Mouse (Mus musculus) myocyte (in vitro differentiated cells): Measurements from ENCODE around the gene Hagh. TPM values are rescaled to one million over a fixed set of nuclear protein-coding genes. Genes with fewer than 3 reads are reported as not detected.

Experiments
- H3K27me3 ChIP-seq: one replicate; pipeline ENCODE4 v1.6.1; 2011; ENCODE audit not compliant: control insufficient read depth, insufficient read depth, insufficient read length
- H3K36me3 ChIP-seq: one replicate; pipeline ENCODE4 v1.6.1; 2011; ENCODE audit not compliant: control insufficient read depth, insufficient read depth
- H3K4me2 ChIP-seq: one replicate; pipeline ENCODE4 v1.6.1; 2011; ENCODE audit warnings: low read depth, control low read depth
- H3K4me3 ChIP-seq: one replicate; pipeline ENCODE4 v1.5.1; 2011; ENCODE audit warnings: mild to moderate bottlenecking, control low read depth, moderate library complexity
- H3K79me2 ChIP-seq: one replicate; pipeline ENCODE4 v1.6.1; 2011; ENCODE audit not compliant: control insufficient read depth, insufficient read depth
- H3ac ChIP-seq: one replicate; pipeline ENCODE4 v1.6.1; 2011; ENCODE audit not compliant: control insufficient read depth, insufficient read length
- CEBPB ChIP-seq: IDR thresholded peaks from 2 replicates; pipeline ENCODE4 v1.6.1; 2011; ENCODE audit warnings: mild to moderate bottlenecking, moderate library complexity; ENCODE audit not compliant: poor library complexity, insufficient read depth, severe bottlenecking
- E2F4 ChIP-seq: IDR thresholded peaks from one replicate; pipeline ENCODE4 v1.6.1; 2011; ENCODE audit warnings: mild to moderate bottlenecking, control low read depth, moderate library complexity; ENCODE audit not compliant: insufficient read depth
- MAX ChIP-seq: IDR thresholded peaks from one replicate; pipeline ENCODE4 v1.6.1; 2011; ENCODE audit warnings: low read depth, mild to moderate bottlenecking, control low read depth
- MYOD1 ChIP-seq, 3 experiments: IDR thresholded peaks; one replicate each; pipeline ENCODE4 v1.6.1; 2011; ENCODE audit warnings: control low read depth in 2 of 3, low read depth in 2 of 3, mild to moderate bottlenecking in 2 of 3, moderate library complexity in 1 of 3; ENCODE audit not compliant: insufficient read length in 2 of 3, control insufficient read depth in 1 of 3
- MYOG ChIP-seq, 3 experiments: IDR thresholded peaks; one replicate each; pipeline ENCODE4 v1.6.1; 2011; ENCODE audit warnings: control low read depth in 2 of 3, low read depth in 2 of 3, mild to moderate bottlenecking in 2 of 3; ENCODE audit not compliant: insufficient read length in 2 of 3, control insufficient read depth in 1 of 3, insufficient read depth in 1 of 3
- POLR2A ChIP-seq: IDR thresholded peaks from one replicate; pipeline ENCODE4 v1.6.1; 2011; ENCODE audit warnings: low read depth, mild to moderate bottlenecking, control low read depth, moderate library complexity; ENCODE audit not compliant: insufficient read length
- POLR2AphosphoS2 ChIP-seq: IDR thresholded peaks from one replicate; pipeline ENCODE4 v1.6.1; 2011; ENCODE audit warnings: low read depth, control low read depth; ENCODE audit not compliant: insufficient read length
- REST ChIP-seq: IDR thresholded peaks from one replicate; pipeline ENCODE4 v1.6.1; 2011; ENCODE audit warnings: mild to moderate bottlenecking, control low read depth, moderate library complexity; ENCODE audit not compliant: insufficient read depth, insufficient read length
- SRF ChIP-seq: IDR thresholded peaks from one replicate; pipeline ENCODE4 v1.6.1; 2011; ENCODE audit warnings: low read depth; ENCODE audit not compliant: control insufficient read depth, insufficient read length
- TCF12 ChIP-seq: IDR thresholded peaks from one replicate; pipeline ENCODE4 v1.6.1; 2011; ENCODE audit warnings: mild to moderate bottlenecking, control low read depth; ENCODE audit not compliant: poor library complexity, insufficient read depth, severe bottlenecking
- TCF3 ChIP-seq: IDR thresholded peaks from one replicate; pipeline ENCODE4 v1.6.1; 2011; ENCODE audit warnings: low read depth, control low read depth; ENCODE audit not compliant: insufficient read length
- USF1 ChIP-seq: IDR thresholded peaks from one replicate; pipeline ENCODE4 v1.6.1; 2011; ENCODE audit warnings: low read depth, mild to moderate bottlenecking, control low read depth, moderate library complexity
- polyA plus RNA-seq: library from polyadenylated mRNA; unstranded; fragments of >200 nt; fragmentation: generic; extraction: Trizol; gene quantifications from one replicate; pipeline ENCODE4 v1.2.1, GENCODE M21; 2012; ENCODE audit warnings: missing spikeins

The Hagh gene
- polyA plus RNA-seq, 1 experiment: 58.3 TPM

- Histone ChIP-seq H3K4me2 (no peak overlapping the region), H3K4me3 (no peak overlapping the region), H3K79me2 (no peaks in the 10 kb centered on the region), H3K36me3 (no peaks in the 10 kb centered on the region), H3ac (no peak overlapping the region), H3K27me3 (no peaks in the 10 kb centered on the region)
- no peak for TF ChIP-seq REST
- TF ChIP-seq POLR2AphosphoS2: no peak
- no peak for TF ChIP-seq MYOG (IDR thresholded peaks at IDR 0.05; ENCODE audit: control insufficient read depth in 1 of 3, insufficient read depth in 1 of 3, insufficient read length in 2 of 3, low read depth in 2 of 3)
- TF ChIP-seq USF1: no peak
- TF ChIP-seq MYOD1 (IDR thresholded peaks at IDR 0.05; ENCODE audit: control insufficient read depth in 1 of 3, insufficient read length in 2 of 3, low read depth in 2 of 3): no peak
- no peak for TF ChIP-seq TCF3
- no peak for TF ChIP-seq SRF
- no peak for TF ChIP-seq POLR2A
- TF ChIP-seq TCF12: no peak
- TF ChIP-seq E2F4: no peak
- TF ChIP-seq CEBPB: no peak
Observed at GRCm38 (mm10) chr17:24861785-24862184, 21.8 kb downstream of the Hagh start.

DNA sequence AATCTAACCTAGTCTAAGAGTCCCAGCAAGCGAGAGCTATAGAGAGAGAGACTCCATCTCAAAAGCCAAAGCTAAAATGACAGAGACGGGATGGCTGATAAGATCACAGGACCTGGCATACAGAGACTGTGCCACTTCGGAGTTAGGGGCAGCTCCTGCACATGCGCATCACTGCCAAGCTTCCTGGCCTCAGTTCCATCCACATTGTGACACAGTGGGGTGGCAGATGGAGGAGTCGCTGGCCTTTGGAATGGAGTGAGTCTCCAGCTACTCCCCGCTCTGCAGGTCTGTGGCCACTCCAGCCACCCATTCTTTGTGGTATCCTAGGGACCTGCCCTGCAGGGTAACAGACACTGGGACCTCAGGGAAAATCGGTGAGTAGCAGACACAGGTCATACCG, 25.8 kb downstream of the Hagh start, which contains the start of gene Igfals:
Igfals (plus strand) TSS at position 222 of the 400 bp plus-strand sequence.
- TF ChIP-seq MYOG (IDR thresholded peaks at IDR 0.05; ENCODE audit: control insufficient read depth in 1 of 3, insufficient read depth in 1 of 3, insufficient read length in 2 of 3, low read depth in 2 of 3) (no peak), MYOD1 (IDR thresholded peaks at IDR 0.05; ENCODE audit: control insufficient read depth in 1 of 3, insufficient read length in 2 of 3, low read depth in 2 of 3) (no peak), REST (no peak), POLR2AphosphoS2 (no peak)
- Histone ChIP-seq H3K27me3 (no peaks in the 10 kb centered on the region), H3K36me3 (no peaks in the 10 kb centered on the region), H3K4me2 (no peak within 1 kb of the TSS), H3K79me2 (no peaks in the 10 kb centered on the region), H3ac (no peak within 1 kb of the TSS), H3K4me3 (no peak within 1 kb of the TSS)

DNA sequence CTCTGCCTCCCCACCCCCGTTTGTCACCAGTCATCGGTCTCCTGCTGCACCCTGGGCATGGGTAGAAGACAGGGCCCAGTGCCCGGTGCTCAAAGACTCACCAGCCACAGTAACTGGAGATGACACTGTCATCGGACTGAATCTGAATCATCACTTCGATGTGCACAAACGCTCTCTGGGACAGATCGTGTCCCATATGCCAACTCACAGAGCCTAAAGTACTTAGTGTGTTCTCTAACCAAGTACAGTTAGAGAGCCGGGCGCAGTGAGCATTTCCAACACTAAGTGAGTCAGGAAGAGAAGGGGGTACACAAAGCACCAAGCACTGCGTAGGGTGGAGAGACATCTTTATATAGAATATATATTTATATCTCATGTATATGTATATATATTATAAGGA, 28.0 kb downstream of the Hagh start:
- H3ac ChIP-seq: no peak overlapping the region
- H3K4me2 ChIP-seq: no peak overlapping the region
- H3K79me2 ChIP-seq: no peaks in the 10 kb centered on the region
- TF ChIP-seq MYOD1 (IDR thresholded peaks at IDR 0.05; ENCODE audit: control insufficient read depth in 1 of 3, insufficient read length in 2 of 3, low read depth in 2 of 3) (no peak), MYOG (IDR thresholded peaks at IDR 0.05; ENCODE audit: control insufficient read depth in 1 of 3, insufficient read depth in 1 of 3, insufficient read length in 2 of 3, low read depth in 2 of 3) (no peak), CEBPB (no peak), TCF3 (no peak), SRF (no peak), USF1 (no peak), REST (no peak), MAX (no peak), POLR2AphosphoS2 (no peak), E2F4 (no peak), POLR2A (no peak), TCF12 (no peak)
- no peaks in the 10 kb centered on the region for H3K36me3 ChIP-seq
- no peaks in the 10 kb centered on the region for H3K27me3 ChIP-seq
- no peak overlapping the region for H3K4me3 ChIP-seq

DNA sequence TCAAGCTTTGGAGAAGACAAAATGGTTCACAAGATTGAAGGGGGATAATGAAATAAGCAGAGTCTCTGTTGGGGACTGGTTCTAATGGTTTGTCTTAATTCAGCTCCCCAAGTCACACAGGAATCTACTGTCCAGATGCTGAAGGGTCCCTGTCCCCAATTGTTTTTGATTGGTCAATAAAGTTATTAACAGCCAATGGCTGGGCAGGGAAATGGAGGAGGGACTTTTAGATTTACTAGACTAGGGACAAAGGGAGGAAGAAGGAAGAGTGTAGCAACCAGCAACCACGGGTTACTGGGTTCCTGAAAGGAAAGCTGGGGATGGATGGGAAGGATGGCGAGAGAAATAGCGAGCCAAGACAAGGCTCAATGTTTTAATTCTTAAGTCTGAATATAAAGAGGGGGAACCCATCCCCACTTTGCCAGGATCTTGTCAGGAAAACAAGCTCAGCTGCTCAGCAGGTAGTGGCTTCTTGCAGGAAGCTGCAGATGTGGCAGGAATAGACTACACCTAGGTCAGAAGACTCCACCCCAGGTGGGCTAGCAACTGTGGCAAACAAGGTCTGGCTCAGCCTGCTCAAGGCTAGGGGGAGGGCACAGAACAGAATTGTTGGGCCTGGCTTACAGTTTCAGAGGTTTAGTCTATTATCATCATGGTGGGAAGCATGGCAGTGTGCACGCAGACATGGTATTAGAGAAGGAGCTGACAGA, 33.9 kb downstream of the Hagh start:
- Histone ChIP-seq H3K4me3 (no peak overlapping the region), H3ac (no peak overlapping the region), H3K4me2 (no peak overlapping the region), H3K36me3 (no peaks in the 10 kb centered on the region), H3K27me3 (peaks cover 5% of the 10 kb centered on the region), H3K79me2 (no peaks in the 10 kb centered on the region)
- TF ChIP-seq MYOD1 (IDR thresholded peaks at IDR 0.05; ENCODE audit: control insufficient read depth in 1 of 3, insufficient read length in 2 of 3, low read depth in 2 of 3): no peak
- no peak for TF ChIP-seq SRF
- TF ChIP-seq REST: no peak

DNA sequence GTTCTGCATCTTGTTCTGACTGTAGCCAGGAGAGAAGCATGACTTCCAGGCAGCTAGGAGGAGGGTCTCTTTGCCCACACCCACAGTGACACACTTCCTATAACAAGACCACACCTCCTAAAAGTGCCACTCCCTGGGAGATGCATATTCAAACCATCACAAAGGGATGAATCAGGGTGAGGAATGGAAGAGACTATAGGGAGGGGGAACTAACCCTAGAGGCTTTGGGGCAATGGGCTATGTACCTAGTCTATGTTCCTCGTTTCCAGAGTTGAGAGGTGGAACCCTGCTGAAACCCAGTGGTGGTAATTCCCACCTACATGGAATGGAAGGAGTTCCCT, 34.4 kb downstream of the Hagh start:
- no peak for TF ChIP-seq REST
- no peak for TF ChIP-seq MYOG (IDR thresholded peaks at IDR 0.05; ENCODE audit: control insufficient read depth in 1 of 3, insufficient read depth in 1 of 3, insufficient read length in 2 of 3, low read depth in 2 of 3)
- TF ChIP-seq TCF12: no peak
- no peak for TF ChIP-seq MYOD1 (IDR thresholded peaks at IDR 0.05; ENCODE audit: control insufficient read depth in 1 of 3, insufficient read length in 2 of 3, low read depth in 2 of 3)
- no peak for TF ChIP-seq USF1
- TF ChIP-seq POLR2A: no peak
- TF ChIP-seq POLR2AphosphoS2: no peak
- TF ChIP-seq CEBPB: no peak
- no peak for TF ChIP-seq MAX
- TF ChIP-seq TCF3: no peak
- TF ChIP-seq SRF: no peak
- peaks cover 5% of the 10 kb centered on the region for H3K27me3 ChIP-seq

More for the DNA sequence above, 34.4 kb downstream of the Hagh start:
- no peak overlapping the region for H3K4me2 ChIP-seq
- H3K4me3 ChIP-seq: no peak overlapping the region
- no peaks in the 10 kb centered on the region for H3K79me2 ChIP-seq
- no peak overlapping the region for H3ac ChIP-seq
- H3K36me3 ChIP-seq: no peaks in the 10 kb centered on the region
